In genomic region chr19:32388191-32388921, GRCm38 (mm10) we compare ENCODE assay signal across 8 mouse cellular contexts. TPM values are rescaled to one million over a fixed set of nuclear protein-coding genes. Genes with fewer than 3 reads are reported as not detected.
DNase-seq lines count a peak whose midpoint lies in the region; ATAC-seq and TF ChIP-seq lines count a peak whose summit lies in the region.

No protein-coding gene starts in this region.

- no peak for TF ChIP-seq POLR2A in bone marrow macrophage, adult 2 months (IDR thresholded peaks at IDR 0.05; ENCODE audit: borderline replicate concordance, low read depth, low read length)
- peak; percentile 75 for TF ChIP-seq POLR2A in embryonic fibroblast, embryonic 13.5 days (IDR thresholded peaks at IDR 0.05; ENCODE audit: low read depth, low read length)

- peaks cover 3% of the 10 kb centered on the region for H3K36me3 ChIP-seq in heart, embryonic 12.5 days
- H3K36me3 ChIP-seq in kidney, postnatal 0 days (ENCODE audit: insufficient read depth, low read length) = 0 out of 2 replicates have a peak, but pooled peaks cover 3% of the 10 kb centered on the region
- H3K36me3 ChIP-seq in liver, embryonic 13.5 days = no peaks in the 10 kb centered on the region
- H3K36me3 ChIP-seq in stomach, embryonic 15.5 days = no peaks in the 10 kb centered on the region

- H3K27me3 ChIP-seq in heart, embryonic 12.5 days (replicated peaks) = no peaks in the 10 kb centered on the region
- H3K27me3 ChIP-seq in kidney, postnatal 0 days (ENCODE audit: insufficient read depth, low read length) = no peaks in the 10 kb centered on the region
- peaks cover 54% of the 10 kb centered on the region for H3K27me3 ChIP-seq in liver, embryonic 13.5 days
- no peaks in the 10 kb centered on the region for H3K27me3 ChIP-seq in stomach, embryonic 15.5 days (replicated peaks)

- no peak for TF ChIP-seq CTCF in bone marrow macrophage, adult 2 months (IDR thresholded peaks at IDR 0.05; ENCODE audit: low read depth, low read length)
- no peak for TF ChIP-seq CTCF in embryonic fibroblast, embryonic 13.5 days (IDR thresholded peaks at IDR 0.05; ENCODE audit: borderline replicate concordance, insufficient read depth, low read length)
- no peak for TF ChIP-seq CTCF in kidney, postnatal 0 days (IDR thresholded peaks at IDR 0.05; ENCODE audit: low read depth)

- under 1% methylated on average over 75 of the region's 75 CpGs for WGBS in heart, embryonic 12.5 days
- under 1% methylated on average over 56 of the region's 75 CpGs for WGBS in kidney, postnatal 0 days
- WGBS in liver, embryonic 13.5 days (ENCODE audit: insufficient replicate concordance) = under 1% methylated on average over 45 of the region's 75 CpGs
- 1% methylated on average over 68 of the region's 75 CpGs for WGBS in stomach, embryonic 15.5 days

- H3K27ac ChIP-seq in bone marrow macrophage, adult 2 months (ENCODE audit: insufficient read depth, low read depth, low read length) = peak overlapping the region; percentile 91
- H3K27ac ChIP-seq in embryonic fibroblast, embryonic 13.5 days (ENCODE audit: insufficient read depth, low read length) = peak overlapping the region; percentile 89
- peak overlapping the region; percentile 93 for H3K27ac ChIP-seq in heart, embryonic 12.5 days (ENCODE audit: poor library complexity, severe bottlenecking)
- H3K27ac ChIP-seq in kidney, postnatal 0 days = peak overlapping the region; percentile 97
- H3K27ac ChIP-seq in liver, embryonic 13.5 days = peak overlapping the region; percentile 80
- H3K27ac ChIP-seq in stomach, embryonic 15.5 days = peak overlapping the region; percentile 96

- H3K4me3 ChIP-seq in bone marrow macrophage, adult 2 months (ENCODE audit: insufficient read depth, low read length) = peak overlapping the region; percentile 79
- peak overlapping the region; percentile 70 for H3K4me3 ChIP-seq in embryonic fibroblast, embryonic 13.5 days (ENCODE audit: insufficient read depth, low read length)
- H3K4me3 ChIP-seq in heart, embryonic 12.5 days = peak overlapping the region; percentile 80
- H3K4me3 ChIP-seq in kidney, postnatal 0 days (replicated peaks; ENCODE audit: low read depth, low read length) = peak overlapping the region; percentile 85
- peak overlapping the region; percentile 74 for H3K4me3 ChIP-seq in liver, embryonic 13.5 days (replicated peaks)
- H3K4me3 ChIP-seq in stomach, embryonic 15.5 days (replicated peaks) = peak overlapping the region; percentile 88

- H3K4me1 ChIP-seq in bone marrow macrophage, adult 2 months (ENCODE audit: control insufficient read depth, insufficient read depth, low read length) = peaks cover 30% of the 10 kb centered on the region
- no peaks in the 10 kb centered on the region for H3K4me1 ChIP-seq in embryonic fibroblast, embryonic 13.5 days (ENCODE audit: control insufficient read depth, insufficient read depth, low read length)
- peaks cover 33% of the 10 kb centered on the region for H3K4me1 ChIP-seq in heart, embryonic 12.5 days (replicated peaks)
- H3K4me1 ChIP-seq in kidney, postnatal 0 days (replicated peaks; ENCODE audit: insufficient read depth, low read length) = peaks cover 4% of the 10 kb centered on the region; the same call in 1 of the 2 replicates
- H3K4me1 ChIP-seq in liver, embryonic 13.5 days (replicated peaks) = peaks cover 53% of the 10 kb centered on the region
- H3K4me1 ChIP-seq in stomach, embryonic 15.5 days = peaks cover 18% of the 10 kb centered on the region

- ATAC-seq in heart, embryonic 12.5 days (ENCODE audit: insufficient number of reproducible peaks, low FRiP score) = peak; percentile 91
- ATAC-seq in kidney, postnatal 0 days (replicated peaks; ENCODE audit: low FRiP score, low read depth) = peak; percentile 93
- ATAC-seq in liver, embryonic 13.5 days (ENCODE audit: low read depth) = peak; percentile 78
- peak; percentile 89 for ATAC-seq in stomach, embryonic 15.5 days (ENCODE audit: insufficient read depth, low FRiP score, low read depth)

- DNase-seq in B cell, adult 2 months = peak; percentile 75 to 76
- peak; percentile 95 for DNase-seq in kidney, postnatal 0 days (ENCODE audit: low spot score)
- peak; percentile 80 for DNase-seq in liver, embryonic 13.5 days
- DNase-seq in natural killer cell, adult 2 months (ENCODE audit: low spot score in 2 of 2) = peak; percentile 13 to 55

- no peaks in the 10 kb centered on the region for H3K9me3 ChIP-seq in heart, embryonic 12.5 days (replicated peaks)
- no peaks in the 10 kb centered on the region for H3K9me3 ChIP-seq in kidney, postnatal 0 days (replicated peaks; ENCODE audit: low read length)
- no peaks in the 10 kb centered on the region for H3K9me3 ChIP-seq in liver, embryonic 13.5 days (replicated peaks)
- no peaks in the 10 kb centered on the region for H3K9me3 ChIP-seq in stomach, embryonic 15.5 days

- H3K9ac ChIP-seq in heart, embryonic 12.5 days = peak overlapping the region; percentile 83
- peak overlapping the region; percentile 83 for H3K9ac ChIP-seq in kidney, postnatal 0 days (ENCODE audit: low read depth, low read length)
- H3K9ac ChIP-seq in liver, embryonic 13.5 days = peak overlapping the region; percentile 80
- H3K9ac ChIP-seq in stomach, embryonic 15.5 days = peak overlapping the region; percentile 85

- H3K4me2 ChIP-seq in heart, embryonic 12.5 days = peak overlapping the region; percentile 90
- H3K4me2 ChIP-seq in kidney, postnatal 0 days (ENCODE audit: low read length) = peak overlapping the region; percentile 76
- peak overlapping the region; percentile 98 for H3K4me2 ChIP-seq in liver, embryonic 13.5 days
- peak overlapping the region; percentile 87 for H3K4me2 ChIP-seq in stomach, embryonic 15.5 days

RNA-seq across cellular contexts. Expression of gene Sgms1, which starts 1.2 kb away (rescaled TPM):
- 27.9 and 42.1 TPM in 2 replicates for polyA plus RNA-seq in bone marrow macrophage, adult 2 months (2012; ENCODE audit: insufficient read depth, insufficient read length, missing spikeins)
- 42.2 and 56.5 TPM in 2 replicates for polyA plus RNA-seq in embryonic fibroblast, embryonic 13.5 days (2011; ENCODE audit: insufficient read length, low read depth, missing spikeins)
- 45.0 and 49.9 TPM in 2 replicates for polyA plus RNA-seq in heart, embryonic 12.5 days (2016; fragmentation: Nextera tagmentation; extraction: Ambion mirVana)
- 42.4 and 46.1 TPM in 2 replicates for polyA plus RNA-seq in kidney, postnatal 0 days (2015; fragmentation: Nextera tagmentation; extraction: Ambion mirVana)
- 23.4 and 28.0 TPM in 2 replicates for polyA plus RNA-seq in liver, embryonic 13.5 days (2015; fragmentation: Nextera tagmentation; extraction: Ambion mirVana)
- polyA plus RNA-seq in stomach, embryonic 15.5 days (2015; fragmentation: Nextera tagmentation; extraction: Ambion mirVana) = 43.0 and 43.3 TPM in 2 replicates

Comparison
In these comparisons a context has a peak if more than half of its experiments do, and no peak if none do; other contexts are left out.
1. Peak in every context shown above with its lines: DNase-seq, ATAC-seq, H3K4me3 ChIP-seq and H3K27ac ChIP-seq.
2. DNase-seq: peak in every context shown above with its lines; median percentile 95 in kidney, postnatal 0 days; 80 in liver, embryonic 13.5 days; 76 in B cell, adult 2 months; 34 in natural killer cell, adult 2 months.